Mouse (Mus musculus) embryonic facial prominence, embryonic 10.5 days (tissue): Measurements from ENCODE around the gene Gm10645. TPM values are rescaled to one million over a fixed set of nuclear protein-coding genes. Genes with fewer than 3 reads are reported as not detected.

Experiments used
- DNase-seq: peaks from one replicate; pipeline ENCODE4 v3.0.0-alpha.2; 2017; ENCODE audit warnings: low spot score
- H3K27ac ChIP-seq: fragments of 300-500 bp; sonication (generic); replicated peaks from 2 replicates; pipeline ENCODE4 v1.5.1; 2016; ENCODE audit warnings: mild to moderate bottlenecking
- H3K27me3 ChIP-seq: fragments of 300-500 bp; sonication (generic); replicated peaks from 2 replicates; pipeline ENCODE4 v1.6.1; 2016; ENCODE audit warnings: low read depth, mild to moderate bottlenecking; ENCODE audit not compliant: poor library complexity, severe bottlenecking
- H3K36me3 ChIP-seq: fragments of 300-500 bp; sonication (generic); replicated peaks from 2 replicates; pipeline ENCODE4 v1.6.1; 2016; ENCODE audit warnings: mild to moderate bottlenecking, moderate library complexity
- H3K4me1 ChIP-seq: fragments of 300-500 bp; sonication (generic); 2 replicates; pipeline ENCODE4 v1.6.1; 2016
- H3K4me3 ChIP-seq: fragments of 300-500 bp; sonication (generic); 2 replicates; pipeline ENCODE4 v1.5.1; 2016; ENCODE audit warnings: mild to moderate bottlenecking, moderate library complexity
- H3K9me3 ChIP-seq: fragments of 300-500 bp; sonication (generic); 2 replicates; pipeline ENCODE4 v1.6.1; 2016; ENCODE audit warnings: mild to moderate bottlenecking
- WGBS: fragments of 180-500 bp; shearing (Covaris S2); methylation state at CpG from one replicate; pipeline ENCODE4 v1.1.7; 2016; 5-methylcytosine and 5-hydroxymethylcytosine counted together
- polyA plus RNA-seq: library from polyadenylated mRNA; unstranded; fragments of >200 nt; fragmentation: Nextera tagmentation; extraction: Ambion mirVana; gene quantifications from 2 replicates; pipeline ENCODE4 v1.2.1, GENCODE M21; 2016

Gene Gm10645
- polyA plus RNA-seq, 1 experiment from 2014 or later, result 2.2 TPM

DNA sequence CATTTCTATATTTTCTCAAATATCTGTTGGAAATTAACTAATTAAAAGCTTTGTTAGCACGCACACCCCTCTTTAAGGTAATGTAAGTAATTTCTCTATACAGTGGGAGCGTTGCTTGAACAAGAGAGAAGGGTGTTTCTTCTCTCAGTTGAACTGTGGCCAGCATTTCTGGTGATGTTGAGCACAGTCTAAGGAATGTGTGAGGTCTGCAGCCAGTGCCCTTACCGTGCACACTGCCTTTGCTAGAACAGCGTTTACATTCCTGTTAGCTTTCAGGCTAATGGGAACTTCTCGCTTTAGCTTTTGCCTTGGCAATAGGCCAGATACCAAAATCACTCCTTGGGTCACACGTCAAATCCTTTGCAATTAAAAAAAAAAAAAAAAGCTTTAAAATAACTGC lies 20.4 kb upstream of the Gm10645 start:
- Histone ChIP-seq H3K4me1 (peaks cover 18% of the 10 kb centered on the region; the same call in 1 of the 2 replicates), H3K9me3 (no peaks in the 10 kb centered on the region), H3K27me3 (no peaks in the 10 kb centered on the region), H3K4me3 (no peak overlapping the region), H3K27ac (no peak overlapping the region), H3K36me3 (no peaks in the 10 kb centered on the region)
- WGBS, result 80% methylated on average over 6 of the region's 6 CpGs
- no peak for DNase-seq

DNA sequence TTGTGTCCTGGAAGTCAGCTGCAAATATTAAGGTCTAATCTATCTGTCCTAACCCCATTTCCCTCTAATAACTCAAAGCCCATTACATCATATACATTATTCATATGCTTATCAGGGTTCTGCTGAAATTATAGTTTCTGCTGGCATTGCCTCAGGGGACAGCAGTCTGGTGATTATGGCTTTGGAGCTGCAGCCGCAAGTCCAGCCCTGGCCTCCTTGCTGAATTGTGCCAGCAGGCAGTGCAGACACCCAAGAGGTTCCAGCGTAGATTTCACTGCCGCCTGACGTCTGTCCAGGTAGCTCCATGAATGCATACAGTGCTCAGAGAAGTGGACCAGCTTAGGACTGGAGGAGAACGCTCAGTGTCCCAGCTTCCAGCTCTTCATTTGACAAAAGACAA lies 16.8 kb upstream of the Gm10645 start:
- no peak overlapping the region for H3K4me3 ChIP-seq
- no peaks in the 10 kb centered on the region for H3K27me3 ChIP-seq
- DNase-seq, result no peak
- no peaks in the 10 kb centered on the region for H3K9me3 ChIP-seq
- no peaks in the 10 kb centered on the region for H3K36me3 ChIP-seq
- WGBS, result 83% methylated on average over 5 of the region's 5 CpGs
- H3K27ac ChIP-seq, result 0 out of 2 replicates have a peak overlapping the region, but pooled peaks have one; percentile 4
- peaks cover 28% of the 10 kb centered on the region for H3K4me1 ChIP-seq

DNA sequence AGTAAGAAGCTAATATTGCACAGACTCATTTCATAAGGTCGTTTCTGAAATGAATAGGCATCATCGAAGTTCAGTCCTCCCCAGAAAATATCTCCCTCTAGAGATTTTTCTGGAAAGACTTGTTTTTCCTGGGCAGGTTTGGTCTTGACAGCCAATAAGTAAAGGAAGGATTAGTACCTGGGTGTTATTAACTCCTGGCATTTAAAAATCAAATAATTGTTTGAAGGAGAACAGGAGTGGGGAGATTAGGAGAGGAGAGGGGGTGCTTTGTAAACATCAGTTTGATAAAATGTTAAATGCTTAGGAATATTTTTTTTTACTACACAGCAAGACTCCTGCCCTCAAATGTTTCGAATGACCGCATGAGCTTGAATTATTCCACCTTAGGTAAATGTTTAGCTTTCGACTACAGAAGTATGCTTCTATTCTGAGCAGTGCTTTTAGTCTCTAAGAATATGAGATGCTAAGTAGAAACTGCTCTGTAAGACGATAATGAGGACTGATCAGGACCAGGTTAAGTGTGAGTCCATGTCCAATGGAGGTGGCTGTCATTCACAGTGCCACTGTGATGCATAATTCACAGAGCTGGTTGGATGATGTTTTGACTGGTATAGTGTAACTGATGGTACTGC lies 16.0 kb upstream of the Gm10645 start:
- Histone ChIP-seq H3K27ac (no peak overlapping the region), H3K9me3 (no peaks in the 10 kb centered on the region), H3K36me3 (no peaks in the 10 kb centered on the region), H3K4me3 (no peak overlapping the region), H3K4me1 (peaks cover 36% of the 10 kb centered on the region), H3K27me3 (no peaks in the 10 kb centered on the region)
- 78% methylated on average over 6 of the region's 6 CpGs for WGBS
- DNase-seq, result no peak

DNA sequence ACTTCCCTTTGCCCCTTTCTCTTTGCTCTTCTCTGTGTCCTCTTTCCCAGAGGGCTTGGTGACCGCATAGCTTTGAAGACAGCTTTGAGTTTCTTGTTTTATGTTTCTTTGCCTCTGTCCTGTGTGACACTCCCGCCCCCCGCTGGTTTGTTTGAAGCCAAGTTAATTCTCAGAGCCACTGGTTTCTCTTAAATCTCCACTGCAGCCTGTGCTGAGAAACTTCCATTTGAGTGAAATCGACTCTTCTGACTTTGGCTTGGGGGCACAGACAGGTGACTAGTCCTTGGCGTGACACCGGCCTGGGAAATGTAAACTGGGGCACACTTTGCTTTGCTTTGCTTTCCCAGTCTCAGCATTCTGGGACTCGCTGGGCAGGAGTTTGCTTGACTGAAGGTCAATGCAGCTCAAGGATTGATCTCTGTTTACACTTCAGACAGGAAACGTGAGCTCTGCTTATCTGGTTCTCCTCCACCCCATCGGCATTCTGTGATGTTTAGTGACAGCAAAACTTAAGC lies 12.3 kb upstream of the Gm10645 start:
- DNase-seq, result peak; percentile 54
- H3K4me1 ChIP-seq, result peaks cover 36% of the 10 kb centered on the region
- H3K9me3 ChIP-seq, result no peaks in the 10 kb centered on the region
- no peak overlapping the region for H3K4me3 ChIP-seq
- H3K27ac ChIP-seq, result no peak overlapping the region
- no peaks in the 10 kb centered on the region for H3K27me3 ChIP-seq
- no peaks in the 10 kb centered on the region for H3K36me3 ChIP-seq
- 12% methylated on average over 9 of the region's 9 CpGs for WGBS

DNA sequence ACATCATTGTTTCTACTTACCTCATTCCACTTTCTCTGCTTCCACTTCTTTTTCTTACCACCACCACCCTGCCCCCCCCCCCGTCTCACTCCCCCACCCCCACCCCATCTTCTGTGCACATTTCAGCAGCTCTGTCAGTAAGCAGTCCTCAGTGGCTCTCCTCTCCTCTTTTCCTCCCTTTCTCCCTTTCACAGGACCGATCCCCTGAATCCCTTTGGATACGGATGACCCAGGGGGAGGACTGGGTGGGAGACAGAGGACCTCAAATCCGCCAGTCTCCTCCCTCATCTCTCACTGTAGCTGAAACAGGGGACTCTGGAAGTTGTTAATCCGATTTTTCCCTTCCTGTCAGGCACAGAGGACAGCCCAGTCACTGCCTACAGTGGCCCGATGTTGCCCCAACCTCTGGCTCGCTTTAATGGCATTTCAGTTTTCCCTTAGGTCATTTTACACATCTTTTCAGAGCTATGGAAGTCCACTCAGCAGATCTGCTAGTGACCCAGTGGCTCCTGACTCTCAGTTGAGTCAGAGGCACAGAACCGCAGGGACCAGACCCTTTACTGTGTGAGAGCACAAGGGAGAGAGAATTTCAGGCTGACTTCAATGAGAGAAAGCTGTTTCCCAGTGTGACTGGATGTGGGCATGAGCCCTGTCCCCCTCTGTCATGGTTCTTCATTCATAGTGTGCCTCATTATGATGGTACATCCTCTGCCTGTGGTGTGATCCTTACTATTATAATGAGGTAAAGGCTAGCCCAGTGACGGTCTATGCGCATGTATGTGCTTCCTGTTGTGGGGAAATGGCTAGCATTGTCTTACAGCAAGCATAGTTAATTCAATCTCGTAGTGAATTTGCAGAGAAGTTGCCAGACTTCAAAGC lies 11.6 kb upstream of the Gm10645 start:
- 18% methylated on average over 11 of the region's 11 CpGs for WGBS
- Histone ChIP-seq H3K27ac (peak overlapping the region; percentile 61), H3K4me1 (peaks cover 29% of the 10 kb centered on the region), H3K9me3 (no peaks in the 10 kb centered on the region), H3K27me3 (no peaks in the 10 kb centered on the region), H3K4me3 (peak overlapping the region; percentile 18; the same call in 1 of the 2 replicates), H3K36me3 (no peaks in the 10 kb centered on the region)
- DNase-seq, result no peak

DNA sequence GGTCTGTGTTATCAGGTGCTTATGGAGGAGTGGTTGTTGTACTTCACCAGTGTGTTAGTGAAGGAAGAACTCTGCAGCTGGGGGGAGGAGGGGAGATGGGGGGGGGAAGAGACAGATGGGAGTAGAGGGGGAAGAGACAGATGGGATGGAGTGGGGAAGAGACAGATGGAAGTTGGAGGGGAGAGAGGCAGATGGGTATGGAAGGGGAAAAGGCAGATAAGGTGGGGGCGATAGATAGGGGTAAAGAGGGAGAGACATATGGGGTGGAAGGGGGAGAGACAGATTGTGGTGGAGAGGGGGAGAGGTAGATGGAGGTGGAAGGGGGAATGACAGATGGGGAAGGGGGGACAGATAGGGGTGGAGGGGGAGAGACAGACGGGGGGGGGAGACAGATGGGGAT lies 10.8 kb upstream of the Gm10645 start:
- Histone ChIP-seq H3K4me3 (no peak overlapping the region), H3K27ac (0 out of 2 replicates have a peak overlapping the region, but pooled peaks have one; percentile 61), H3K36me3 (no peaks in the 10 kb centered on the region), H3K27me3 (no peaks in the 10 kb centered on the region), H3K9me3 (no peaks in the 10 kb centered on the region), H3K4me1 (peaks cover 24% of the 10 kb centered on the region)
- 65% methylated on average over 2 of the region's 2 CpGs for WGBS
- DNase-seq, result no peak

DNA sequence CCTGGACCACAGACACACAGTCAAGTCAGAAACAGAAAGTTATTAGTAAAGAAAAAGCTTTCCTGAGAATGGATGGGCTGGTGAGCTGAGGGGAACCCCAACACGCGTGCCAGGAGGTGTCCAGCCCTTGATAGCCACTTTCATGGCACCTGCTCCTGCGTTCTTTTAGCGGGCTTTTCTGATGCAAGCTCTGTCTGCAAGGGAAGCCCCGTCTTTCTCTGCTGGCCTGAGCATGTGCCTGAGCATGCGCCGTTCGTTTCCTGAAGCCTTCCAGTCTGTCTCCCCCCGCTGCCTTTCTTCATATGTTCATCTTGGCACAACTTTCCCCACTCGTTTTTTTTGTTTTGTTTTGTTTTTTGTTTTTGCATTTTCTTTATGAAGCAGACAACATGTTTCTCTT lies 9.7 kb upstream of the Gm10645 start:
- Histone ChIP-seq H3K4me1 (peaks cover 27% of the 10 kb centered on the region), H3K9me3 (no peaks in the 10 kb centered on the region), H3K27ac (no peak overlapping the region), H3K4me3 (no peak overlapping the region), H3K36me3 (no peaks in the 10 kb centered on the region), H3K27me3 (no peaks in the 10 kb centered on the region)
- DNase-seq, result no peak
- WGBS, result 84% methylated on average over 10 of the region's 10 CpGs

DNA sequence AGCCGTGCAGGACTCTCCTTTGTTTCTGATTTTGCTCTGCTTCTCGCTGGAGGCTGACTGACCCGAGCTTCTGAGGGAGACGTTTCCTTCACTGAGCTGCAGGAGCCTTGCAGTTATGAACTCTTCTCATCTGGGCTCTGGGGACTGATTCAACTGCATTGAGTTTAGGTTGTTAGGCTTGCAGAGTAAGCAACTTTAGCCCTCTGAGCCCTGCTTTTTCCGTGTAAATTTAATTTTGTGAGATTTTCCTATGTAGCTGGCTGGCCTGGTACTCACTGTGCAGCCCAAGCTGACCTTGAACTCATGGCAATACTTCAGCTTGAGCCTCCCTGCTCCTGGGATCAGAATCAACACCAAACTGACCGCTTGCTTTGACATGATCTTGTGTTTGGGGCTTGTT lies 4.9 kb upstream of the Gm10645 start:
- no peak overlapping the region for H3K4me3 ChIP-seq
- 54% methylated on average over 6 of the region's 6 CpGs for WGBS

DNA sequence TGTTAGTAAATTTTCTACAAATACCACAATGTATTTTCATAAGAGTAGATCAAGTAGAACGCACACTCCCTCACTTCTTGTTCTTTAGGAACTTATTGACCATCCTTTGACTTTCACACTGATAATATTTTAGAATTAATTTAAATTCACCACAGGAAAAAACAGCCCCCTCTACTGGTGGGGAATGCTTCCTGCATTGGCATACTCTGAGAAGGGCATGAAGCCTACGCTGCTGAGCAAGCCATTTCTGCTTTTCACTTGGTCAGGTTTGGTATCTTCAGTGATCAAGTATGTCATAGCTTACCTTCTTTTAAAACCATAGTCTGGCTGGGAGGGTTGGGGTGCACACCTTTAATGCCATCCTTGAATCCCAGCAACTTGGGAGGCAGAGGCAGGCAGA lies 3.7 kb upstream of the Gm10645 start:
- WGBS, result 92% methylated on average over 2 of the region's 2 CpGs

More for the DNA sequence above, 4.9 kb upstream of the Gm10645 start:
- no peaks in the 10 kb centered on the region for H3K36me3 ChIP-seq
- DNase-seq, result no peak
- H3K4me1 ChIP-seq, result peaks cover 11% of the 10 kb centered on the region
- H3K27ac ChIP-seq, result no peak overlapping the region
- no peaks in the 10 kb centered on the region for H3K27me3 ChIP-seq
- H3K9me3 ChIP-seq, result no peaks in the 10 kb centered on the region

DNA sequence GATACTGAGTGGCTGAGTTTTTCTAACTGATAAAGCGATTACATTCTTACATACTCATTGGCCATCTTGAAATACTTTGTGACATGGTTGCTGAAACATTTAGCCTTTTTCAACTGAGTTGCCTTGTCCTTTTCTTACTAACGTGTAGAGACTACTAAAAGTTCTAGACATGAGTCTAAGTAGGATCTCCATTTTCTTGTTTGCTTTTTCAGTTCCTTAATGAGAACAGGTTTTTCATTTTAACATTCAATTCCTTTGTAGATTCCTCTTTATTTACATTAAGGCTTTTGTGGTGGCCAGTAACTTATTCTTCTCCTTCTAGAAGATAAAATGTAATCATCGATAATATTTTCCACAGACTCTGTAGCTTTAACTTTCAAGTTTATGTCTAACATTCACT lies 3.2 kb upstream of the Gm10645 start:
- Histone ChIP-seq H3K36me3 (no peaks in the 10 kb centered on the region), H3K9me3 (no peaks in the 10 kb centered on the region), H3K4me3 (no peak overlapping the region), H3K27ac (no peak overlapping the region), H3K27me3 (0 out of 2 replicates have a peak, but pooled peaks cover under 1% of the 10 kb centered on the region), H3K4me1 (peaks cover 15% of the 10 kb centered on the region)
- DNase-seq, result no peak
- WGBS, result 89% methylated on average over 3 of the region's 3 CpGs

More for the DNA sequence above, 3.7 kb upstream of the Gm10645 start:
- Histone ChIP-seq H3K27me3 (no peaks in the 10 kb centered on the region), H3K4me3 (no peak overlapping the region), H3K36me3 (no peaks in the 10 kb centered on the region), H3K9me3 (no peaks in the 10 kb centered on the region), H3K4me1 (peaks cover 15% of the 10 kb centered on the region), H3K27ac (no peak overlapping the region)
- no peak for DNase-seq

DNA sequence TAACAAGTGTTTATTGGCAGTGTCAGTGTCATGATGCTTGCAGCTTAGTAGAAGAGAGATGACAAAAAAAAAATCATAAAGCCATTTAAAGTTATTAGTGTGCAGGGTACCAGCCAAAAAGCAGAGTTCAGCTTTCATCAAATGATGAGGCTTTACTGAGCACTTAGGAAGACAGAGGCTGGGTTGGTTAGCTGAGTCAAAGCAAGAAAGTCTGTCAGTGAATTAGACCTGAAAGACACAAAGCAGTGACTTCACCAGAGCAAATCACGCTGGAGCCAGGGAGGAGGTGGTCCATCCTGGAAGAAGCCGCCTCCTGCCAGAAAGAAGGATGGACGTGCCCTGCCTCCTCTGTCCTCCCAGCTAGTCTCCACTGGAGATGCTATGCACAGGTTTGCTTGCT lies 2.0 kb upstream of the Gm10645 start:
- Histone ChIP-seq H3K36me3 (no peaks in the 10 kb centered on the region), H3K4me1 (peaks cover 15% of the 10 kb centered on the region), H3K27ac (no peak overlapping the region), H3K27me3 (0 out of 2 replicates have a peak, but pooled peaks cover 4% of the 10 kb centered on the region), H3K4me3 (peak overlapping the region; percentile 74; the same call in 1 of the 2 replicates), H3K9me3 (no peaks in the 10 kb centered on the region)
- no peak for DNase-seq
- WGBS, result 49% methylated on average over 3 of the region's 3 CpGs

DNA sequence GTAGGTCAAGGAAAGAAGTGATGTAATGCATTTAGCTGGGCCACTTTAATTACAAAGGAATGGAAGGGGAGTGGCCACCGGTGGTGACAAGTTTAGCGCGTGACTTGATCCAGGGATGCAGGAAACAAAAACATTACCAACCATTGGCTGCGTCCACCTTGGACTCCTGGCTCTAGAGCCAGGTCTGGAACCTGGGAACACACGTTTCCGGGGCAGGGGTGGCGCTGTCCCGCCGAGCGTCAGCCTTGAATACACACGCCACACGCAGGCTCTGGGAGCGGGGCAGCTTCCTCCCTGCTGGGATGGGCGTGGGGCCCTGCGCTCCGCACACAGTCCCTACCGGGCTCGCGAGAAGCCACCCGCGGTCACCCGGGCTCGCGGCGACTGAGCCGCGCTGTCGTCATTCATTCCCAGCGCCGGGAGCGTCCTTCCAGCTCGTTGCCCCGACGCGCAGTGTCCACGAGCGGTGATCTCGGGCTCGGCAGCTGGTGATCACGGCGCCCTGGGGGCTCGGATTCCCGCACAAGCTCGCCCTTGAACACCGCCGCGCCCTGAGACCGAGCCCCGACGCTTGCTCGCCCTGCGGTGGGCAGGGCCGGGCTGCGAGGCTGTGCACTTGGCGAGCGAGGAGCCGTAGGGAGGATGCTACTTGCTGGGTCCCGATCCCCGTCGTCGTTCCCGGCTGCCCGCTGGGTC lies 587 bp downstream of the Gm10645 start, which contains the start of gene Tbc1d9:
Gene Tbc1d9, plus strand, starts transcription at position 118 of the 696 bp plus-strand sequence.
- Histone ChIP-seq H3K4me1 (peaks cover 13% of the 10 kb centered on the region), H3K36me3 (no peaks in the 10 kb centered on the region), H3K27me3 (peaks cover 9% of the 10 kb centered on the region; the same call in 1 of the 2 replicates), H3K27ac (peak within 1 kb of the TSS; percentile 90), H3K9me3 (no peaks in the 10 kb centered on the region), H3K4me3 (peak within 1 kb of the TSS; percentile 74)
- under 1% methylated on average over 63 of the region's 63 CpGs for WGBS
- DNase-seq, result peak; percentile 83
